Mouse (Mus musculus): ENCODE results near the gene Pde6c. TPM values are rescaled to one million over a fixed set of nuclear protein-coding genes. Genes with fewer than 3 reads are reported as not detected.

The Pde6c gene
- polyA plus RNA-seq, 1 experiment = not detected

DNA sequence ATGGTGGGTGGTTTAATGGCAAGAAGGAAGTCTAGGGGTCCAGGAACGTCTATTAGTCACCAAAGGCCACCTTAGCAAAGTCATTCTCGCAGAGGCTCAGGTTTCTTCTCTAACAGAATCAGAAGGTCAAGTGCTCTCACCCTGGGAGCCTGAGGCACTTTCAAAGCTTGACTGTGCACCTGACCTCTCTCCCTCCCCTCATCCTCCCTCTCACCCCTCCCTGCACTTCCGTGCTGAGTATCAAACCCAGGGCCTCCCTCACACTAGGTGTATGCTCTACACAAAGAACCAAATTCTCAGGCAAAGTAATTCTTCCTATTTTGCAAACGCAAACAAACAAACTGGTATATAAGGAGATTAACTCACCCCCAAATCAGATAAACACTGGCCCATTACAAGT lies 36.4 kb upstream of the Pde6c start:
- H3K4me1 ChIP-seq (replicated peaks; ENCODE audit: control insufficient read depth, insufficient read depth, low read length) = no peaks in the 10 kb centered on the region
- H3K27ac ChIP-seq (ENCODE audit: control insufficient read depth, insufficient read depth, low read length) = no peak overlapping the region
- TF ChIP-seq CTCF (IDR thresholded peaks at IDR 0.05; ENCODE audit: borderline replicate concordance, control insufficient read depth, extremely low read depth, insufficient read depth, low read length, poor library complexity) = no peak
- TF ChIP-seq POLR2A (IDR thresholded peaks at IDR 0.05; ENCODE audit: control insufficient read depth, extremely low read depth, insufficient read depth, low read length, poor library complexity) = no peak
- 12% methylated on average over 4 of the region's 4 CpGs for whole genome bisulfite sequencing
- no peak for DNase-seq
- H3K4me3 ChIP-seq (ENCODE audit: control insufficient read depth, insufficient read depth, low read length) = no peak overlapping the region
- no peaks in the 10 kb centered on the region for H3K27me3 ChIP-seq (ENCODE audit: control insufficient read depth, insufficient read depth, low read length)
- H3K36me3 ChIP-seq (ENCODE audit: control insufficient read depth, insufficient read depth, low read length) = no peaks in the 10 kb centered on the region

DNA sequence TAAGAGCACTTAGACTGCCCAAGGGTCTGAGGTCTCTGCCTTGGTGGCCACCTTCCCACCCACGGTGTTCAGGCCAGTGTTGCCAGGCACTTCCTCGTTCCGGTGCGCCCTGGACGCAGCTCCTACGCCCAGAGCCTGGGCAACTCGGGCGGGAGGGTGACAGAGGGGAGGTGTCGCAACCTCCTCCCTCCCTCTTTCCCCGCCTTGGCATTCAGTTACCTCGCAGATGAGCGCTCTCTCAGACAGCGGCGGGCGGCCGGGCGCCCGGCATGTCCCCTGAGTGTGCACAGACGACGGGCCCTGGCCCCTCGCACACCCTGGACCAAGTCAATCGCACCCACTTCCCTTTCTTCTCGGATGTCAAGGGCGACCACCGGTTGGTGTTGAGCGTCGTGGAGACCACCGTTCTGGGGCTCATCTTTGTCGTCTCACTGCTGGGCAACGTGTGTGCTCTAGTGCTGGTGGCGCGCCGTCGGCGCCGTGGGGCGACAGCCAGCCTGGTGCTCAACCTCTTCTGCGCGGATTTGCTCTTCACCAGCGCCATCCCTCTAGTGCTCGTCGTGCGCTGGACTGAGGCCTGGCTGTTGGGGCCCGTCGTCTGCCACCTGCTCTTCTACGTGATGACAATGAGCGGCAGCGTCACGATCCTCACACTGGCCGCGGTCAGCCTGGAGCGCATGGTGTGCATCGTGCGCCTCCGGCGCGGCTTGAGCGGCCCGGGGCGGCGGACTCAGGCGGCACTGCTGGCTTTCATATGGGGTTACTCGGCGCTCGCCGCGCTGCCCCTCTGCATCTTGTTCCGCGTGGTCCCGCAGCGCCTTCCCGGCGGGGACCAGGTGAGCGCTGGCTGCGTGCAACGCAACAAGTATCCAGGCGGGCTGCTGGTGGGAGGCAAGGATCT lies 35.5 kb upstream of the Pde6c start, which contains the start of gene Ffar4:
Gene Ffar4, plus strand, starts transcription at position 214 of the 901 bp plus-strand sequence.
- Histone ChIP-seq H3K27me3 (ENCODE audit: control insufficient read depth, insufficient read depth, low read length) (no peaks in the 10 kb centered on the region), H3K4me1 (replicated peaks; ENCODE audit: control insufficient read depth, insufficient read depth, low read length) (no peaks in the 10 kb centered on the region), H3K36me3 (ENCODE audit: control insufficient read depth, insufficient read depth, low read length) (no peaks in the 10 kb centered on the region), H3K27ac (ENCODE audit: control insufficient read depth, insufficient read depth, low read length) (no peak within 1 kb of the TSS), H3K4me3 (ENCODE audit: control insufficient read depth, insufficient read depth, low read length) (no peak within 1 kb of the TSS)
- DNase-seq = no peak
- WGBS = 3% methylated on average over 77 of the region's 77 CpGs
- TF ChIP-seq POLR2A (IDR thresholded peaks at IDR 0.05; ENCODE audit: control insufficient read depth, extremely low read depth, insufficient read depth, low read length, poor library complexity) (no peak), CTCF (IDR thresholded peaks at IDR 0.05; ENCODE audit: borderline replicate concordance, control insufficient read depth, extremely low read depth, insufficient read depth, low read length, poor library complexity) (no peak)

DNA sequence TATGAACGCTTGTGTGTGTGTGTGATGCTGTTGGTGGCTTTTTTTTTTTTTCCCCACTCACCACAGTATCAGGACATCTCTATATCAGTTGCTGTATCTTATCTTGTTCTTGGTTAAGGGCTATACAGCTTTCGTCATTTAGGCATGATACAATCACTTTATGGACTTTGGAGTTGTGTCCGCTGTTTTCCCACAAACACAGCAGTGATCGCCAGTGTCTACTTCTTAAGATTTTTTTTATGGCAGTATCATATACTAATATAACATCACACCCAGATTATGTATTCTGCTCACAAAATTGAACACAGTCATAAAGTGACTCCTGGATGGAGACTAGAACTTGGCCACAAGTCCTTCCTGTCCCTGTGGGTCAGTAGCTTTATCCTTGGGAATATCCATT lies 24.7 kb upstream of the Pde6c start:
- TF ChIP-seq CTCF (IDR thresholded peaks at IDR 0.05; ENCODE audit: borderline replicate concordance, control insufficient read depth, extremely low read depth, insufficient read depth, low read length, poor library complexity) = no peak
- TF ChIP-seq POLR2A (IDR thresholded peaks at IDR 0.05; ENCODE audit: control insufficient read depth, extremely low read depth, insufficient read depth, low read length, poor library complexity) = no peak
- WGBS = 92% methylated on average over 4 of the region's 4 CpGs
- H3K27me3 ChIP-seq (ENCODE audit: control insufficient read depth, insufficient read depth, low read length) = no peaks in the 10 kb centered on the region

DNA sequence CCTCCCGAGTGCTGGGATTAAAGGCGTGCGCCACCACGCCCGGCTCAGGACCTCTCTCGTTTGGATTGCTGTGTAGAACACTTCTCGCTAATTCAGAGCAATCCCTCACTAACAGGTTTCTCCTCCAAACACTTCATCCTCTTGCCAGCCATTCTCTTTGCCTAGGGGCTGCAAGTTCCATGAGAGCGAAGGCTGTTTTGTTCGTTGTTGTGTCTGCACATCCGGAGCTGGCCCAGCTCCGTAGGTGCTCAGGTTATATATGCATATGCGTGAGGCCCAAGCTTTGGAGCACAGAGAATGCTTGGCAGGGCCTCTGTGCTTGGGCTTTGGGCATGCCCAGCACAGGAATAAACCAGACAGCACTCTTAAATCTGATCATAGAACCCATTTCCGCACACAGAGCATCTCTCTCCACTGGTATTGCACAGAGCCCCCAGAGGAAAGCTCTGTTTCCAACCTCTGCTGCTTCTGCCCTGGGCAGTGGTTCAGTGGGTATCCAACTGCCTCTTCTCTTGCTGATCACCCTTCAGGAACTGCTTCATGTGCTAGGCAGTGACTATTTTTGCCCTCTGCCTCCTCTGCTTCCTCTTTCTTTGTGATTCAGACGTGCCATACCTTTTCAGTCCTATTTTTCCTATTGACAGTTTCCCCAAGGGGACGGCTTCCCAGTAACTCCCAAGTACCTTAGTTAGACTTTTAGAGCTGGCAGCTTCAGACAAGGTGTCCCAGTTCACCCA lies 22.9 kb upstream of the Pde6c start:
- Histone ChIP-seq H3K27me3 (ENCODE audit: control insufficient read depth, insufficient read depth, low read length) (no peaks in the 10 kb centered on the region), H3K27ac (ENCODE audit: control insufficient read depth, insufficient read depth, low read length) (no peak overlapping the region), H3K36me3 (ENCODE audit: control insufficient read depth, insufficient read depth, low read length) (no peaks in the 10 kb centered on the region), H3K4me3 (ENCODE audit: control insufficient read depth, insufficient read depth, low read length) (no peak overlapping the region), H3K4me1 (replicated peaks; ENCODE audit: control insufficient read depth, insufficient read depth, low read length) (no peaks in the 10 kb centered on the region)
- no peak for DNase-seq
- WGBS = 83% methylated on average over 15 of the region's 15 CpGs
- no peak for TF ChIP-seq POLR2A (IDR thresholded peaks at IDR 0.05; ENCODE audit: control insufficient read depth, extremely low read depth, insufficient read depth, low read length, poor library complexity)
- no peak for TF ChIP-seq CTCF (IDR thresholded peaks at IDR 0.05; ENCODE audit: borderline replicate concordance, control insufficient read depth, extremely low read depth, insufficient read depth, low read length, poor library complexity)

More for the DNA sequence above, 24.7 kb upstream of the Pde6c start:
- Histone ChIP-seq H3K27ac (ENCODE audit: control insufficient read depth, insufficient read depth, low read length) (no peak overlapping the region), H3K36me3 (ENCODE audit: control insufficient read depth, insufficient read depth, low read length) (no peaks in the 10 kb centered on the region), H3K4me3 (ENCODE audit: control insufficient read depth, insufficient read depth, low read length) (no peak overlapping the region), H3K4me1 (replicated peaks; ENCODE audit: control insufficient read depth, insufficient read depth, low read length) (no peaks in the 10 kb centered on the region)
- DNase-seq = no peak

DNA sequence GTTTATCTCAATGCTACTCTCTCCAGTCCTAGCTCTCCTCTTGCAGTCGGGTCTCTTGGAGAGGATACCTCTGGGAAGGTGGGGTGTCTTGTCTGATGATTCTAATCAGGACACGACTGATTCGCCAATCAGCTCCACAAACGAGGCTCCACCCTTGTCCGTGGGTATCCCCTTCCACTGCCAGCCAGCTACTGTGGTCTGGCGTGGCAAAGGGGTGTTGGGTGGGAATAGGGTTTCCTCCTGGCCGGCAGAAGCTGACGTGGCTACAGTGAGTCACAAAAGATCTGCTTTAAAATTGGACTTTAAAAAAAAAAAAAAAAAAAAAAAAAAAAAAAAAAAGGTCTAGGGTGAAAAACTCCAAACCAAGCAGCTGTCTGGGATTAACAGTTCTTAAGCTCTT lies 21.5 kb upstream of the Pde6c start:
- no peak for DNase-seq
- WGBS = 92% methylated on average over 8 of the region's 8 CpGs
- H3K27ac ChIP-seq (ENCODE audit: control insufficient read depth, insufficient read depth, low read length) = no peak overlapping the region
- H3K27me3 ChIP-seq (ENCODE audit: control insufficient read depth, insufficient read depth, low read length) = no peaks in the 10 kb centered on the region
- H3K4me3 ChIP-seq (ENCODE audit: control insufficient read depth, insufficient read depth, low read length) = no peak overlapping the region
- no peaks in the 10 kb centered on the region for H3K36me3 ChIP-seq (ENCODE audit: control insufficient read depth, insufficient read depth, low read length)
- TF ChIP-seq POLR2A (IDR thresholded peaks at IDR 0.05; ENCODE audit: control insufficient read depth, extremely low read depth, insufficient read depth, low read length, poor library complexity) (no peak), CTCF (IDR thresholded peaks at IDR 0.05; ENCODE audit: borderline replicate concordance, control insufficient read depth, extremely low read depth, insufficient read depth, low read length, poor library complexity) (no peak)
- H3K4me1 ChIP-seq (replicated peaks; ENCODE audit: control insufficient read depth, insufficient read depth, low read length) = no peaks in the 10 kb centered on the region

DNA sequence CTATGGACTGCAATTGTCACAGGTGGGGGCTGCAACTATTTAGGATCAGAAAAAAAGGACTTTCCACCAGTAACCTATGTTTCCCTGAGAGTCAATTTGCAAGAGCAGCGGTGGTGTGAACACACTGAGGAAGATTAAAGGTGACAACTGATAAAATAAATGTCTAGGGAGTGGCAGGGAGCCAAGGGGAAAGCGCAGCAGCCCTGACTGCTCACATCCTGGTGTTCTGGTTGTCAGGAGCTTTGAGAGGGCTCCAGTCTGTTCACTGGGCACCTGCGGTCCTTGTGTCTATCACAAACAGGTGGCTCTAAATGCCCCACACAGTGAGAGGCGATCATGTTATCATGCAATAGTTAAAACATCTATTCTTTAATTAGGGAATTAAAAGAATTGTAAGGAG lies 20.0 kb upstream of the Pde6c start:
- DNase-seq = no peak
- 75% methylated on average over 4 of the region's 4 CpGs for WGBS
- Histone ChIP-seq H3K27ac (ENCODE audit: control insufficient read depth, insufficient read depth, low read length) (no peak overlapping the region), H3K27me3 (ENCODE audit: control insufficient read depth, insufficient read depth, low read length) (no peaks in the 10 kb centered on the region), H3K36me3 (ENCODE audit: control insufficient read depth, insufficient read depth, low read length) (no peaks in the 10 kb centered on the region), H3K4me3 (ENCODE audit: control insufficient read depth, insufficient read depth, low read length) (no peak overlapping the region), H3K4me1 (replicated peaks; ENCODE audit: control insufficient read depth, insufficient read depth, low read length) (no peaks in the 10 kb centered on the region)
- no peak for TF ChIP-seq POLR2A (IDR thresholded peaks at IDR 0.05; ENCODE audit: control insufficient read depth, extremely low read depth, insufficient read depth, low read length, poor library complexity)
- no peak for TF ChIP-seq CTCF (IDR thresholded peaks at IDR 0.05; ENCODE audit: borderline replicate concordance, control insufficient read depth, extremely low read depth, insufficient read depth, low read length, poor library complexity)
